Mouse (Mus musculus) bone marrow, adult 2 months (tissue): ENCODE results near the gene Guca1a.

Source experiments
- CTCF ChIP-seq: fragments of 200-500 bp; IDR thresholded peaks from 2 replicates; pipeline ENCODE4 v1.5.1; 2011; ENCODE audit warnings: low read length, control low read depth; ENCODE audit not compliant: control insufficient read depth, insufficient read depth
- POLR2A ChIP-seq: fragments of 200-500 bp; IDR thresholded peaks from 2 replicates; pipeline ENCODE4 v1.6.1; 2011; ENCODE audit warnings: low read depth, mild to moderate bottlenecking, control low read depth, low read length, borderline replicate concordance; ENCODE audit not compliant: control insufficient read depth

- TF ChIP-seq CTCF (no peak), POLR2A (no peak)
Measured at GRCm38 (mm10) chr17:47381917-47382316, 18.5 kb downstream of the Guca1a start.
